16 mouse cellular contexts compared by ENCODE assay signal in the genomic region with DNA sequence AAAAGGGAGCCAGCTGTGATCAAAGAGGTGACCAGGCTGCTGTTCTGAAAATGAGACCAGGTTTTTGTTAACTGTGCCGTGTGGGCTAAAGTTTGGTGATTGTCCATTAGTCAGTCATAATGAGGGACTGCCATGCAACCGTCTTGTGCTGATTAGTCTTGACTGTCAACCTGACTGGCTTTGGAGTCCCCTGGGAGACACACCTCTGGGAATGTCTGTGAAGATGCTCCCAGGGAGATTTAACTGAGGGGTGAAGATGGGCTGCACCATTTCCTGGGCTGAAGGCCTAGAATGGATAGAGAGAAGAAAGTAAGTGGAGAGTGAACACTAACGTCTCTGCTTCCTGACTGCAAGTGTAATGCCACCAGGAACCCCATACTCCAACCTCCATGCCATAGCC.
"Had no signal": no experiment of that assay in that cellular context is flagged by ENCODE, and none has a peak within 500 bp of the region (broad histone marks: within the 10 kb centered on the region; RNA-seq: fewer than 3 reads in every experiment).

No protein-coding gene starts in this region.

- H3K36me3 ChIP-seq: neural tube, embryonic 13.5 days; neural tube, embryonic 15.5 days; stomach, embryonic 15.5 days had no signal

- DNase-seq: retina, postnatal 1 day; right cerebral cortex, adult 18-20 months; right cerebral cortex, postnatal 14 days; right cerebral cortex, postnatal 25 days; right cerebral cortex, postnatal 4 days; spleen, adult 18-20 months; thymus, adult 18-20 months; thymus, adult 2 months; thymus, postnatal 14 days; thymus, postnatal 25 days; thymus, postnatal 36 days; thymus, postnatal 4 days had no signal

- H3K9me3 ChIP-seq: neural tube, embryonic 13.5 days; neural tube, embryonic 15.5 days; stomach, embryonic 15.5 days had no signal

- H3K4me3 ChIP-seq: neural tube, embryonic 13.5 days; neural tube, embryonic 15.5 days; stomach, embryonic 15.5 days had no signal

- H3K27me3 ChIP-seq: neural tube, embryonic 13.5 days; neural tube, embryonic 15.5 days; stomach, embryonic 15.5 days had no signal

- H3K4me2 ChIP-seq: neural tube, embryonic 13.5 days; neural tube, embryonic 15.5 days; stomach, embryonic 15.5 days had no signal

- H3K9ac ChIP-seq: neural tube, embryonic 13.5 days; neural tube, embryonic 15.5 days; stomach, embryonic 15.5 days had no signal

- H3K4me1 ChIP-seq: neural tube, embryonic 13.5 days; neural tube, embryonic 15.5 days; stomach, embryonic 15.5 days had no signal

- H3K27ac ChIP-seq: neural tube, embryonic 13.5 days; neural tube, embryonic 15.5 days; stomach, embryonic 15.5 days; stomach, postnatal 0 days had no signal
